Mouse (Mus musculus): ENCODE data around the gene Prl8a6.

The Prl8a6 gene

DNA sequence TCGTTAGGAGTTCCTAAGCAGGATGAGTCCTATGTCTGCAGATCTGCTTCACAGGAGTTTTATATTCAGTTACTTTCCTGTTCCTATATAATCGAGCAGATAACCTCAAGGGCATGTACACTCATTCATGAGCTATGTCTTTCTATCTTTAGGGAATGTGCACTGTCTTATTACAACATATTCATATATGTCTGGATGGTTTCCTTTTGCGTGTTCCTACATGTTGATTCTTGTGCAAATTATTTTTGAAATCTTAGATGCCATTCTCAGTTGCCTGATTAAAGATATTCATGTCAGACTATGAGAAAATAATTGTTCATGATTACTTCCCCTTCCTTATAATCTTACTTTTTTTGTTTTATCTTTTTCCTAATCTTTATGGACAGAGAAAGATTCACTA is at the start of gene Prl8a6:
TSS of gene Prl8a6 (minus strand) at position 101 of the 400 bp plus-strand sequence.
- DNase-seq, result no peak

DNA sequence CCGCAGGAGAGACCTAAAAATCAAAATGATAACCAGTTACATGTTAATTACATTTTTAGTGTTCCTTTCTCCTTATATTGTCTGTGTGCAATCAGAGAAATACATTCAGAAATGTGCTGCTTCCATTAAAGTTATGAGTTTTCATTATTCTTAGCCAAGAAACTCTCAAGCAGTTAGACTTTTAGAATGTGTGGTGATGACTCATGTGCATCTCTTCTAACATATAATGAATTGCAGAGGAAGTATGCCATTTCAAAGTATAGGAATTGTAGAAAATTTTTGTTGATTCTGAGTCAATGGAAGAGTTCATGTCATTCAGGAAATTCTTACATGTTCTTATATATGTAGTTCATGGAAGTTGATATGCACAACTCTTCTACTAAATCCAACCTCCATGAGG is 5.3 kb downstream of the Prl8a6 start:
- DNase-seq, result no peak

DNA sequence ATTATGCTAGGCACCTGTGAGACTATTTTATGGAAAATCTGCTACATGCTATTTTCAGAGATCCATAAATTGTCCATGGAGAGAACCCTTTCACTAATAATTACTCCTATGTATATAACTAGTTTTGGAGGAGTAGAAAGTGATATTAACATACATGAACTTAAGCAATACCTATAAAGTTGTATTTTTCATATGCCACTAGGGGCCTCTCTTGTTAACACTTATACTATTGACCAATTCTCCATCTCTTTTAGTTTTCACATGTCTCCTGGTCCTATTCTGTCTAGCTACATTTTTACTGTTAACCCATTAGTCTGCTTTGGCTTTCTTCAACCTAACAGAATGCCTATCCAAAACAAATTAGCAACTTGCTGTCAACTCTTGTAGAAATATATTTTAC is 24.8 kb downstream of the Prl8a6 start:
- DNase-seq, result no peak

DNA sequence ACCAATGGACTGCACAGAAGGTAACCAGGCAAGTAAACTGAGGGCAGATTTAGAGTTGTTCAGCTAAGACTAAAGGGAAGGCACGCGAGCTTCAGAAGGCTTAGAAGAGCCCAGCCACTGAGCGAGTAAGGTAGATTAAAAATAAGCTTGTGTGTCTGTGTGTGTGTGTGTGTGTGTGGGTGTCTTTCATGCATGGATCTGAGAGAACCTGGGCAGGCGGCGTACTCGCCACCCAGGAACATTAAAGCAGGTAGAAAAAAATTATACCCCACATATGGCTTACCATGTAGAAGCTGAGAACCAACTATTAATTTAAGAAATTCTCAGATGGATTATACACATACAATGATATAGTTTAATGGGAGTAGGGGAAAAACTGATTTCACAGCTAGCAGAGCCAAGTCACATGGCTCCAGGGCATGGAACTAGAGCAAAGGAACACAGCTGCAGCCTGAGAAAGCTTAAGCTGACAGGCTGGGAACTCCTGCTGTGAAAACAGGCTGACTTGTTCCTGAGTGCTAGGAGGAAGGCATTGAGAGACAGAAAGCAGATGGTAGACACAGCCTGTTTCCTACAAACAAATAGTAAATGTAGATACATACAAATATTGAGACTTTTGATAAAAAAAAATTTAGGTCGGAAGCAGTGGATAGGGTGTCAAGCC is 39.3 kb downstream of the Prl8a6 start:
- DNase-seq, result no peak

DNA sequence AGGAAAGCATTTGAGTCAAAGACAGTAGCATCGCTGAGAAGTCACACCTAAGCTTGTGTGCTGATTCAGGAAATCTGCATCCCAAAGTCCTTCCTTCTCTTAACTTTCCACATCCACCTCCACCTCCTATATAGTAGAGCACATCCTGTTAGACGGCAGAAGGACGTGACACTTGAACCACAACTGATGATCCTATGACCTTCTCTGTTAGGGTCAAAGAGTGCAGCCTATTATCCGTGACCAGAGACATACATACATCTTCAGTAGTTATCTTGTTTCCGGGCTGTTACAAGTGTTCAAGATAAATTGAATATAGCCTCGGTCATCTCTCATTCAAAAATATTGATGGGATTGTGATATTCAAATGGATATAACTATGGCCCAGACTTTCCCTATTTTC is 47.7 kb downstream of the Prl8a6 start, which contains the start of gene Prl2b1:
TSS of gene Prl2b1 (minus strand) at position 101 of the 400 bp plus-strand sequence.
- DNase-seq, result no peak

All from kidney, adult 11 months (tissue).